Mouse (Mus musculus) cerebellum, postnatal 4 days (tissue): ENCODE measurements at regions not wholly inside any gene's neighbourhood (a gene's known extent, or its start where the extent isn't known, plus 50 kb on each side); places are given as distances from the start of the nearest gene placed in this dataset.

Source experiments
- DNase-seq, 2 experiments: peaks; one replicate each; pipeline ENCODE4 v3.0.0; 2022; ENCODE audit warnings: low spot score in 2 of 2, mixed read lengths in 1 of 2

- no peak for DNase-seq
Observed at GRCm38 (mm10) chr13:44037774-44038294, 253.3 kb downstream of the Cd83 start.

GRCm38 (mm10) chr13:44038322-44038721 lies 253.7 kb downstream of the Cd83 start:
- DNase-seq: no peak

GRCm38 (mm10) chr13:44040640-44041039 lies 256.1 kb downstream of the Cd83 start:
- DNase-seq: no peak

GRCm38 (mm10) chr13:44042730-44043493 lies 258.3 kb downstream of the Cd83 start:
- no peak for DNase-seq

GRCm38 (mm10) chr13:44043494-44043885 lies 258.9 kb downstream of the Cd83 start:
- DNase-seq: peak in 1 of 2 experiments; percentile 63

GRCm38 (mm10) chr13:44044546-44045216 lies 260.1 kb downstream of the Cd83 start:
- no peak for DNase-seq

GRCm38 (mm10) chr13:44046436-44046835 lies 261.9 kb downstream of the Cd83 start:
- DNase-seq: no peak

- no peak for DNase-seq
Observed at GRCm38 (mm10) chr13:44054157-44054556, 269.6 kb downstream of the Cd83 start.

GRCm38 (mm10) chr13:44055573-44056491 lies 271.3 kb downstream of the Cd83 start:
- DNase-seq: no peak

- no peak for DNase-seq
Observed at GRCm38 (mm10) chr13:44056716-44057115, 272.1 kb downstream of the Cd83 start.

GRCm38 (mm10) chr13:44057542-44057941 lies 273.0 kb downstream of the Cd83 start:
- no peak for DNase-seq

GRCm38 (mm10) chr13:44058277-44058676 lies 273.7 kb downstream of the Cd83 start:
- no peak for DNase-seq

GRCm38 (mm10) chr13:44059436-44059835 lies 274.9 kb downstream of the Cd83 start:
- no peak for DNase-seq

- no peak for DNase-seq
Observed at GRCm38 (mm10) chr13:44061286-44061685, 276.7 kb downstream of the Cd83 start.

GRCm38 (mm10) chr13:44061721-44062300 lies 277.2 kb downstream of the Cd83 start:
- DNase-seq: no peak

- no peak for DNase-seq
Observed at GRCm38 (mm10) chr13:44063317-44063716, 278.7 kb downstream of the Cd83 start.

GRCm38 (mm10) chr13:44064026-44064425 lies 279.5 kb downstream of the Cd83 start:
- DNase-seq: no peak

- no peak for DNase-seq
Observed at GRCm38 (mm10) chr13:44065741-44066185, 281.2 kb downstream of the Cd83 start.

GRCm38 (mm10) chr13:44067244-44067643 lies 282.7 kb downstream of the Cd83 start:
- no peak for DNase-seq

- no peak for DNase-seq
Observed at GRCm38 (mm10) chr13:44068951-44069350, 284.4 kb downstream of the Cd83 start.

- no peak for DNase-seq
Observed at GRCm38 (mm10) chr13:44073122-44073521, 288.5 kb downstream of the Cd83 start.
